Mouse (Mus musculus) Muller cell, postnatal 12 days (primary cell): ENCODE measurements around the gene Pgam1.
"Not testable (repeated sequence)": the region's sequence is repeated elsewhere in the genome, so short reads cannot be mapped to it uniquely, and the experiment has no call there.

Source experiments
- DNase-seq: peaks from one replicate; pipeline ENCODE4 v3.0.0-alpha.2; 2015; ENCODE audit errors: inconsistent ontology term

The Pgam1 gene

GRCm38 (mm10) chr19:41911178-41912073, at the start of gene Pgam1:
Pgam1 (plus strand) TSS chr19:41911923.
- DNase-seq = peak; percentile 99

DNA sequence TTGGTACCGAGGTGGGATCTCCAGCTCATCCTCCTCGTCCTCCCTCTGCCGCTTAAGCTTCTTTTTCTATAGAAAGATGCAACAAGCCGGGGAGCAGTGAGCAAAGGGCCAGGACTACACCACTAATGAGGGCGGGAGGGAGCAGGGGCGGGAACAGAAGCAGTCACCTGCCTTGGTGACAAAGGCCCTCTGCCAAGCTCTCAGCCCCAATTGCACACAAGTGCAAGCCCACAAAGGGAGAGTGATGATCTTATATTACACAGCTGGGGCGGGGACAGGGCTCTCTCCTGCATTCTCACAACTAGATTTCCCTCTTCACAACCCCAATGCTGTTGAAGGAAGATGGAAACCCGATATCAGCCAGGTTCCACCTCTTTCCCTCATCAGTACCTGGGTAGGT, 45.0 kb upstream of the Pgam1 start:
- DNase-seq = no peak

GRCm38 (mm10) chr19:41869296-41869695, 42.4 kb upstream of the Pgam1 start:
- no peak for DNase-seq

- DNase-seq = not testable (repeated sequence)
Measured at GRCm38 (mm10) chr19:41869946-41870345, 41.8 kb upstream of the Pgam1 start.

DNA sequence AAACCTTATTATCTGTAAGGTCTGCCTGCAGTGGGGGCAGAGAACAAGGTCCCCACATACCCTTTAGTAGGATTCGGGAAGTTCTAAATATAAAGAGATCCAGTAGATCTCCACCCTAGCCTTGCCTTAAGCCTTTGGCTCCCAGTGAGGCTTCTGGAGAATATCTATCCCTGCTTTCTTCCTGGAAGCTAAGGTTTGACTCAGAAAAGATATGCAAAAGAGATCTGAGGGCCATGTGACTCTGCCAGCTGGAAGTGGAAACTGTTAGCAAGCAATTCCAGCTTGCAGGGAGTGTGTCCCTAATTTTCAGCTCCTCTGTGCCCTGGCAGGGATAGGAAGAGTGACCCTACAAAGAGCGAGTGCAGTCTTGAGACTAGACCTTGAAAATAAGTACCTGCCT, 39.4 kb upstream of the Pgam1 start:
- no peak for DNase-seq

- DNase-seq = no peak
Measured at GRCm38 (mm10) chr19:41874356-41874755, 37.4 kb upstream of the Pgam1 start.

GRCm38 (mm10) chr19:41881842-41882241, 29.9 kb upstream of the Pgam1 start:
- no peak for DNase-seq

GRCm38 (mm10) chr19:41883882-41884281, 27.8 kb upstream of the Pgam1 start:
- DNase-seq = no peak

GRCm38 (mm10) chr19:41888191-41888590, 23.5 kb upstream of the Pgam1 start:
- no peak for DNase-seq

- DNase-seq = peak; percentile 40
Measured at GRCm38 (mm10) chr19:41894959-41895358, 16.8 kb upstream of the Pgam1 start.

GRCm38 (mm10) chr19:41895460-41896318, 16.0 kb upstream of the Pgam1 start, which contains the start of gene Rrp12:
Rrp12 (minus strand) TSS chr19:41896173.
- peak; percentile 91 for DNase-seq

GRCm38 (mm10) chr19:41896319-41896711, 15.4 kb upstream of the Pgam1 start:
- no peak for DNase-seq

- peak; percentile 45 for DNase-seq
Measured at GRCm38 (mm10) chr19:41898860-41899259, 12.9 kb upstream of the Pgam1 start.

- no peak for DNase-seq
Measured at GRCm38 (mm10) chr19:41900495-41901090, 11.1 kb upstream of the Pgam1 start.

DNA sequence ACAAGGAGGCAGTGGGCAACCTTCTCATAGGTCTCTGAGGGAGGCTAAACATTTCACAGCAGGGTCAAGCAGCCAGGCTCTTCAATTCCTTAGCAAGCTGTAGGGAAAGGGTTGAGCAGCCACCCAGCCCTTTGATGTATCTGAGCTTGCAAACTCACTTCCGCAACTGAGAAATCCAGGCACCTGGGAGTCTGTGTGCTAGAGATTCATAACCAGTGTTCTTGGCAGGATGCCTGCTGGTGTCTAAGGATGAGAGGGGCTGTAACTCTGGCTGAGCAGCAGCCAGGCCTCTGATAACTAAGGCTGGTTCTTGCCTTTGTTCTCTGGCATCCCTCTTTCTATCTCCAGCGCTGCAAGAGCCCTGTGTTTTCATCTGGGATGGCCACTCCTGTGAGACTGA, 10.0 kb upstream of the Pgam1 start:
- DNase-seq = no peak

GRCm38 (mm10) chr19:41902848-41903593, 8.7 kb upstream of the Pgam1 start:
- DNase-seq = no peak

DNA sequence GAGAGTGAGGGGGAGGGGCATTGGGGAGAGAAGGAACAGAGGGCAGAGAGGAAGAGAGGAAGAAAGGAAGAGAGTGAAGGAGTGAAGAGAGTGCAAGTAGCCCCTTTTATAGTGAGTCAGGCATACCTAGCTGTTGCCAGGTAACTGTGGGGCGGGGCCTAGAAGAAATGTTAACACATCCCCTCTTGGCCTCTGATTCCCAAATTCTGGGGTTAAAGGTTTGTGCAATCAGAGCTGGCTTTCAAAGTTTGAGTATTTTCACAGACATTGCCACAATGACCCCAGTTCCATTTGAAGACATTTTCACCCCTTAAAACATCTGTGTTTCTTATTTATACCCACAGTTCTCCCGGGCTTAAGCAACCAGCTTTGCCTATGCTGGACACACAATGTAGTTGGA, 6.5 kb upstream of the Pgam1 start:
- DNase-seq = no peak

GRCm38 (mm10) chr19:41906311-41907078, 5.2 kb upstream of the Pgam1 start:
- DNase-seq = no peak

GRCm38 (mm10) chr19:41907079-41907760, 4.5 kb upstream of the Pgam1 start:
- no peak for DNase-seq

GRCm38 (mm10) chr19:41908736-41909135, 3.0 kb upstream of the Pgam1 start:
- no peak for DNase-seq
